Mouse (Mus musculus) heart, adult 2 months (tissue): ENCODE results near the gene Pheta1.
A peak's percentile ranks its signal among the peaks of the same experiment; 100 is the strongest.

Source experiments
- CTCF ChIP-seq: fragments of 200-600 bp; IDR thresholded peaks from 2 replicates; pipeline ENCODE4 v1.8.1; 2022; ENCODE audit warnings: antibody characterized with exemption, mild to moderate bottlenecking, moderate library complexity
- EP300 ChIP-seq: fragments of 200-500 bp; IDR thresholded peaks from 2 replicates; pipeline ENCODE4 v1.6.1; 2011; ENCODE audit warnings: low read depth, low read length, control low read depth; ENCODE audit not compliant: insufficient read depth
- POLR2A ChIP-seq: fragments of 200-500 bp; IDR thresholded peaks from 2 replicates; pipeline ENCODE4 v1.6.1; 2011; ENCODE audit warnings: mild to moderate bottlenecking, low read depth, low read length, control low read depth; ENCODE audit not compliant: insufficient read depth

- TF ChIP-seq CTCF (no peak), POLR2A (no peak), EP300 (0 out of 2 replicates have a peak, but pooled peaks have one; percentile 14)
These were observed 13.6 kb upstream of the Pheta1 start for GRCm38 (mm10) chr5:121834991-121835747.
